Mouse (Mus musculus) embryonic facial prominence, embryonic 12.5 days (tissue): ENCODE measurements at regions not wholly inside any gene's neighbourhood (a gene's known extent, or its start where the extent isn't known, plus 50 kb on each side); places are given as distances from the start of the nearest gene placed in this dataset.

Experiments
- ATAC-seq: fragments of 200-750 bp; cut with Nextera tagmentation; 2 replicates; pipeline ENCODE4 v1.8.0; 2017; ENCODE audit not compliant: insufficient number of reproducible peaks, insufficient read depth, low FRiP score, low TSS enrichment
- H3K27ac ChIP-seq: fragments of 300-500 bp; sonication (generic); 2 replicates; pipeline ENCODE4 v1.5.1; 2016; ENCODE audit warnings: mild to moderate bottlenecking
- H3K27me3 ChIP-seq: fragments of 300-500 bp; sonication (generic); 2 replicates; pipeline ENCODE4 v1.6.1; 2016; ENCODE audit warnings: mild to moderate bottlenecking, moderate library complexity
- H3K36me3 ChIP-seq: fragments of 300-500 bp; sonication (generic); 2 replicates; pipeline ENCODE4 v1.6.1; 2016; ENCODE audit warnings: mild to moderate bottlenecking
- H3K4me1 ChIP-seq: fragments of 300-500 bp; sonication (generic); 2 replicates; pipeline ENCODE4 v1.6.1; 2016
- H3K4me2 ChIP-seq: fragments of 300-500 bp; sonication (generic); replicated peaks from 2 replicates; pipeline ENCODE4 v1.6.1; 2016; ENCODE audit warnings: mild to moderate bottlenecking, moderate library complexity
- H3K4me3 ChIP-seq: fragments of 300-500 bp; sonication (generic); 2 replicates; pipeline ENCODE4 v1.5.1; 2016; ENCODE audit warnings: mild to moderate bottlenecking
- H3K9ac ChIP-seq: fragments of 300-500 bp; sonication (generic); 2 replicates; pipeline ENCODE4 v1.6.1; 2016; ENCODE audit warnings: mild to moderate bottlenecking, moderate library complexity
- H3K9me3 ChIP-seq: fragments of 300-500 bp; sonication (generic); 2 replicates; pipeline ENCODE4 v1.6.1; 2016; ENCODE audit warnings: mild to moderate bottlenecking, moderate library complexity
- WGBS: fragments of 180-500 bp; shearing (Covaris S2); methylation state at CpG from one replicate; pipeline ENCODE4 v1.1.7; 2016; 5-methylcytosine and 5-hydroxymethylcytosine counted together

DNA sequence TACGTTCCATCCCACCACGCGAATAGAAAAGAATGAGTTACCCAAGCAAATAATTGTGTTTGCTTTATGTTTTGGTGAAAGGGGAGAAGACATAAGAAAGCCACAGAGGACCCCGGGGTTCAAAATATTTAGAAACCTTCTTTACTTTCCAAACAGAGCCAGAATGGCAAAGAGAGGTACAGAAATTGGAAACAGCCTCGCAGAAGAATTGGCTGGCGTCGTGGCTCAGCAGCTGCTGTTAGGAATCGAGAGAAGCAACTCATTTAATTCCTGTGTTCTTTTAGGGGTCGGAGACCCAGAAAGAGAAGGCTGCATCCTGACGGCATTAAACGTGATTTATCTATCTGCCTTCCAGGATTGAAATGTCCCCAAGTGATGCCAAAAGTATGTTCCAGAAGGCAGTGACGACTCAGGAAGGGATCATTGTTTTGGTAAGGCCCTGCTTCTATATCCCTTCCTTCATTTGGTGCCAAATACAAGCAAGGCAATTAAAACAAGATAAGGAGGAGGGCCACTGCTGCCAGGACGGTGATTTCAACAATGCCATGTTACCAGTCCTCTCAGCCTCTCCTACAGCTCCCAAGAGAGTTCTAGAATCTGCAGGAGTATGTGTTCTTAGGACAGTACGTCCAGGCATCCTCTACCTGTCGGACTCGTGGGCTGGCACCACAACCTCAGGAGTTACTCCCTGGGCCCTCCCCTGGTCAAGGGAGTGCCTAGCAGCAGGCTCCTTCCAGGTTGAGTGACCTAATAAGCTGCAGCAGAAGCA is 334.8 kb downstream of the Efnb2 start:
- Histone ChIP-seq H3K9me3 (no peaks in the 10 kb centered on the region), H3K4me2 (no peak overlapping the region), H3K27me3 (no peaks in the 10 kb centered on the region), H3K9ac (no peak overlapping the region), H3K4me1 (peaks cover 16% of the 10 kb centered on the region; the same call in 1 of the 2 replicates), H3K36me3 (no peaks in the 10 kb centered on the region), H3K27ac (no peak overlapping the region), H3K4me3 (no peak overlapping the region)
- no peak for ATAC-seq
- WGBS = 47% methylated on average over 16 of the region's 16 CpGs

DNA sequence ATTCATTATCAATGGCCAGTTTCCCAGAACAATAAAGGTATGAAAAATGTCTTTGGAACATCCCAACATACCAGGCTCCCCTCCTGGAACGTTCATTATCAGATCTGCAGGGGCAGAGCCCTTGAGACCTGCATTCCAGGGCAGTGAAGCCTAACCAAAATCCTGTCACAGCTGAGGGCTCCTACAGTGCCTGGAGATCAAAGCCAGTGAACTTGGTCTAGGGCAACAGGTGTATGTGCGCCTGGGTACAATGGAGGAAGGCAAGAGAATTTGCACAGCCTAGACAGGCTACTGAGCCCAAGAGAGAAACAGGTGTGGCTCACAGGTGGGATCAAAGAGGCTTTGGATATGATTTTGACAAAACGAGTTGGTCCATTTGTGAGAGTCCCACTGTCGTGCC is 335.6 kb downstream of the Efnb2 start:
- H3K27me3 ChIP-seq = no peaks in the 10 kb centered on the region
- peaks cover 16% of the 10 kb centered on the region; the same call in 1 of the 2 replicates for H3K4me1 ChIP-seq
- H3K27ac ChIP-seq = no peak overlapping the region
- no peak overlapping the region for H3K4me3 ChIP-seq
- no peak for ATAC-seq
- H3K9ac ChIP-seq = no peak overlapping the region
- WGBS = 64% methylated on average over 4 of the region's 4 CpGs
- H3K36me3 ChIP-seq = no peaks in the 10 kb centered on the region
- no peak overlapping the region for H3K4me2 ChIP-seq
- H3K9me3 ChIP-seq = no peaks in the 10 kb centered on the region

DNA sequence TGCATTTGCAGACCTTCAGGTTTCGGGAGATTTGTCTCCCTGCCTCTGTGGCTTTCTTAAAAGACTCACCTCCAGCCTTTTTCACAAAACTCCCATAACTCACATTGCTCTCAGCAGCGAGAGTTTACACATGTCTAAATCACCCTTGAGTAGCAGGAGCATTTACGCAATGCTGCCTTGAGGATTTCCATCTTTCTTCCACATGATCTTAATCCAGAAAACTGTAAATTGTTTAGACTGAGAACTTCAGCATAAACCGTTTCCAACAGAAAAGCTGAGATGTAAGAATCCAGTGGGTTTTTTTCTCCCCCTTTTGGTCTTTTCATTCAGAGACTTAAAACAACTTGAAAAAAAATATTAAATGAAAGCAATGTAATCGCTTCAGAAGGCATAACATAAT is 336.5 kb downstream of the Efnb2 start:
- no peaks in the 10 kb centered on the region for H3K9me3 ChIP-seq
- H3K9ac ChIP-seq = no peak overlapping the region
- H3K36me3 ChIP-seq = no peaks in the 10 kb centered on the region
- no peak overlapping the region for H3K4me2 ChIP-seq
- 0 out of 2 replicates have a peak overlapping the region, but pooled peaks have one; percentile 41 for H3K27ac ChIP-seq
- H3K27me3 ChIP-seq = no peaks in the 10 kb centered on the region
- ATAC-seq = no peak
- WGBS = 44% methylated on average over 5 of the region's 5 CpGs
- peaks cover 16% of the 10 kb centered on the region; the same call in 1 of the 2 replicates for H3K4me1 ChIP-seq
- no peak overlapping the region for H3K4me3 ChIP-seq

DNA sequence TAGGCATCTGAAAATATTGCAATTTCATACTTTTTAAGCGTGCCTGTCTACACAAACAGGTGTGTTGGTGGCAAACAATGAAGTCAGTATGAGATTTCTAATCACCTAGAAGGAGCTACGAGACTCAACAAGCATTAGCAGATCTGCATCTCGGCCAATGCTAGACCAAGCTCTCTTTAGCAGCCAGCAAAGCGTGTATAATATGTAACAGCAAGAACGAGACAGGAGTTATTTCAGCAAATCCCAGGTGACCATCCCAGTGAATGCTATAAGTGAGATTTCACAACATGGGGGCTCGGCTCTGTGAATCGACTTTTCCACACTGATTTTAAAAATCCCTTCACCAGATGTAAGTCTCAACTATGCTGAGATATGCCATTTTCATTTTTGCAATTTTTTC is 352.8 kb downstream of the Efnb2 start:
- Histone ChIP-seq H3K27ac (no peak overlapping the region), H3K4me2 (no peak overlapping the region), H3K4me1 (peaks cover 4% of the 10 kb centered on the region; the same call in 1 of the 2 replicates), H3K9me3 (no peaks in the 10 kb centered on the region), H3K4me3 (no peak overlapping the region), H3K27me3 (no peaks in the 10 kb centered on the region), H3K36me3 (no peaks in the 10 kb centered on the region), H3K9ac (no peak overlapping the region)
- no peak for ATAC-seq
- 47% methylated on average over 7 of the region's 7 CpGs for WGBS

DNA sequence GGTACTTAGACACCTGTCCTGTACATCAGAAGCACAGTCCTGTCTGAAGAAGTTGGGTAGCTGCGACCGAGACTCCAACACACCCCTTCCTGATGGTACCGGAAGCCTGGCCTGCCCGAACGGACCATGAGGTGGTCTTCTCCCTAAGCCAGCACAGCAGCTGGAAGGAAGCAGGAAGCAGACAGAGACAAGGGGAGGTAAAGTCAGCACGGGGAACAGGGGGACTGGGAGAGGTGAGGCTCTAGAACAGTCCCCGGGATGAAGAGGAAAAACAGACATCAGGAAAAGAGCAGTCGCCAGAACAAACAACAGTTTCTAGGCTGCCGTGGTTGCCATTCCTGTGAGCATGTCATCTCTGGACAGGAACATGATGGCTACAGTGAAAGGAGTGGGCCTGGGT is 353.6 kb downstream of the Efnb2 start:
- Histone ChIP-seq H3K9me3 (no peaks in the 10 kb centered on the region), H3K27ac (no peak overlapping the region), H3K36me3 (no peaks in the 10 kb centered on the region), H3K4me3 (no peak overlapping the region), H3K27me3 (no peaks in the 10 kb centered on the region), H3K4me2 (no peak overlapping the region), H3K4me1 (peaks cover 4% of the 10 kb centered on the region; the same call in 1 of the 2 replicates), H3K9ac (no peak overlapping the region)
- no peak for ATAC-seq
- WGBS = 74% methylated on average over 9 of the region's 9 CpGs

DNA sequence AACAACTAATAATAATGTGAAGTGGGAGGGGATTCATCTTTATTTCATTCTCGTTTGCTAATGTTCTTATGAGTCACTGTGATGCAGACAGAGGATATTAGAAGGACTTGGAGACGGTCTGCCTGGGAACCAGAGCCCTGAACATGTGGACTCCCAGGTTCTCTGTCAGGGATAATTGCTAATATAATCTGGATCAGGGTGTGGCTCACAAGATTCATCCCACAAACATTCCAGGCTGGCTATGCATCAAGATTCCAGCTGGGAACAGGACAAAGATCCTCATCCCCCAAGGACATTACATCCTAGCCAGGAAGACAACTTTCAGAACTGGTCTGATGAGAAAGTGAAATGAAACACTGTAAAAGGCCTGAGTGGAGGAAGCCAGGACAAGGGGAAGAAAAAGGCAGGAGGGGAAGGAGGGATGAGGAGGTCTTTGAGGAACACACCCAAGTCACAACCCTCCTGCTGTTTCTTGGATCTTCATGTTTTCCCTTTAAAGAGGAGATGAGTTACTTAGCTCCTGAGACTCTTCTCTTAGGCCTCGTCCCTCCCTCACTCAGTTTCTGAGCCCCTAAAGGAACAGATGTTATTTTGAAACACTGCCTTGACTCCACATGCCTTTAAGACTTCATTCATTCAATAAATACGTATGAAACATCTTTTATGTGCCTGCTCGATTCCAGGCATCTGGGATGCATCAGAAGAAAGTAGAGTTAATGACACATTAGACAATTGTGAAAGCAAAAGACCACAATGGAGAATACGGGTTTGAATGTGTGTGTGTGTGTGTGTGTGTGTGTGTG is 360.9 kb downstream of the Efnb2 start:
- Histone ChIP-seq H3K9me3 (no peaks in the 10 kb centered on the region), H3K36me3 (no peaks in the 10 kb centered on the region), H3K4me3 (no peak overlapping the region), H3K27me3 (0 out of 2 replicates have a peak, but pooled peaks cover 2% of the 10 kb centered on the region), H3K27ac (no peak overlapping the region), H3K4me1 (no peaks in the 10 kb centered on the region), H3K9ac (no peak overlapping the region), H3K4me2 (no peak overlapping the region)
- 60% methylated on average over 6 of the region's 6 CpGs for WGBS
- no peak for ATAC-seq

DNA sequence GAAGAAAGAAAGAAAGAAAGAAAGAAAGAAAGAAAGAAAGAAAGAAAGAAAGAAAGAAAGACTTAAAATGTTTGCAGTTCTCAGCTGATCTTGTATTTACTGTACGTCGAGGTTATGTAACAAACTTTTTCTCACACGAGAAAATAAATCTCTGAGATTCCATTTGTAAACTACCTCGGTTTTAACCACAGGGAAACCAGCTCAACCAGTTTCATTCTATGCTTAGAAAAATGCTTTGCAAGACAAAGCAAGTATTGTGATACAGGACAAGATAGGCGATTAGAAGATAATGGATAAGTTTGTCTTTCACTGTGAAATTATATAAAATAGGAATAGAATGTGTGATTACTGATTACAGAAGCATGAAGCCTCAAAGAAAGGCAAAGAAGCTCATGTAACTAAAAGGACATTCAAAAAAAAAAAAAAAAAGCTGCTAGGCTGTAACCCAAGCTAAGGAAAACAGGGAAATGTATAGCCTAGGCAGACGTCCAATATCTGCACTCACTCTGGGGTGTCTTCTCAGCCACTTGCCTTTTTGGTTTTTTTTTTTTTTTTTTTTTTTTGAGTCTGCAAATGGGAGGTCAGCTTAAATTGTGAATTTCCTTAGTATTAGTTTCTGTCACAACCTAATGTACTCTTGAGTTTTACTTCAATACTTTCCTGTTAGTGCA is 368.3 kb downstream of the Efnb2 start:
- Histone ChIP-seq H3K9ac (no peak overlapping the region), H3K27me3 (0 out of 2 replicates have a peak, but pooled peaks cover 3% of the 10 kb centered on the region), H3K36me3 (no peaks in the 10 kb centered on the region), H3K4me1 (no peaks in the 10 kb centered on the region), H3K4me2 (no peak overlapping the region), H3K9me3 (no peaks in the 10 kb centered on the region), H3K4me3 (no peak overlapping the region), H3K27ac (no peak overlapping the region)
- WGBS = 52% methylated on average over 6 of the region's 6 CpGs
- no peak for ATAC-seq

DNA sequence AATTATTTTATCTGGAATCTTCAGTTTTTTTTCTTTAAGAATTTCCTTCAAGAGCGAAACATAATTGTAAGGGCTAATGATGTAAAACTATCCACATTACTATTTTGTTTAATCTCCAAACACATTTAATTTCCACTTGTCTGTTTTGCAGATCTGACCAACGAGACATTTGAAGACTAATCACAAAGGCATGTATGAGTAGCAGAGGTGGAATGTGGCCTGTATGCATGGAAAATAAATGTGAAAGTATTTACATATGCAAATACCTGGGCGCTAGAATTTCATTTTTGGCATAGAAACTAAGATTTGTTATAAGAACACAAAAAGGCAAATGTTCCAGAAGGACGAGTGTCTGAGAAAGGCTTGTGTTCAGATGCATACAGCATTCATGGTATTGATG is 375.2 kb downstream of the Efnb2 start:
- 66% methylated on average over 4 of the region's 4 CpGs for WGBS
- H3K4me3 ChIP-seq = no peak overlapping the region

DNA sequence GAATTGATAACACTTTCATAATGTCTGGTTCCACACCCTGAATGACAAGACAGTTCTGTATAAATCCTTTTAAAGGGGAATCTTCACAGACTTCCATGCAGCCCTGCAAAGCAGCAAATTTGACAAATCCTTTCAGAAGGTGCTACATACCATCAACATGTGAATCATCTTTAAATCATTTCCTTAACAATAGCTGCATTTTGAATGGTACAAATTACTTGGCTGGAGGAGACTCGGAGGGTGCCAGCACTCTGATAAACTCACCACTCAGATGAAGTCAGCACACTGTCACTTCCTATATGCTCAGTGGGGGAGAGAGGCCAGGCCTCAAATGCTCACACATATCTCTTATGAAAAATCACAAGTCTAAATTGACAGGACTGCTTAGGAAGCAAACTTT is 386.1 kb downstream of the Efnb2 start:
- no peaks in the 10 kb centered on the region for H3K36me3 ChIP-seq
- H3K4me2 ChIP-seq = no peak overlapping the region
- no peaks in the 10 kb centered on the region for H3K9me3 ChIP-seq
- no peak overlapping the region for H3K27ac ChIP-seq
- H3K4me3 ChIP-seq = no peak overlapping the region
- H3K9ac ChIP-seq = no peak overlapping the region
- ATAC-seq = no peak
- H3K4me1 ChIP-seq = no peaks in the 10 kb centered on the region
- WGBS = 68% methylated on average over 1 of the region's 1 CpGs
- H3K27me3 ChIP-seq = no peaks in the 10 kb centered on the region

More for the DNA sequence above, 375.2 kb downstream of the Efnb2 start:
- no peak for ATAC-seq
- H3K27ac ChIP-seq = no peak overlapping the region
- H3K9me3 ChIP-seq = no peaks in the 10 kb centered on the region
- H3K4me1 ChIP-seq = no peaks in the 10 kb centered on the region
- H3K27me3 ChIP-seq = no peaks in the 10 kb centered on the region
- H3K4me2 ChIP-seq = no peak overlapping the region
- no peak overlapping the region for H3K9ac ChIP-seq
- no peaks in the 10 kb centered on the region for H3K36me3 ChIP-seq

DNA sequence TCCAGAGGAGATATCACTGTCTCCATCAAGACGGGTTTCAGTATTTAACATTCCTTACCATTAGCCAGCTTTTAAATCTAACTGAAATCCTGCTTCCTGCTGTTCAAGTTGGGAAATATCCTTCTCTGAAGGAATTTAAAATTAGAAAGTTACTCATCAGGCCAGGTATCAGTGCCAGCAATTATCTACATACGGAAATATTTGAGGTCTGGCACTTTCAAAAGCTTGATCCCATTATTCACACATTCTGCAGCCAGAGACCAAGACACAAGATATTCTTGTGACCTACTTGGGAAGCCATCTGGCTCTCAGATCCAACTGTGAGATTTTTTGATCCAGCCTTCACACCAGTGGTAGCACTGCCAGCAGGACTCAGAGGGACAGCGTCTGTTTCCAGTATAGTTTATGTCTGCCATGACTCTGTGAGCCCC is 386.8 kb downstream of the Efnb2 start:
- no peaks in the 10 kb centered on the region for H3K27me3 ChIP-seq
- no peak overlapping the region for H3K4me3 ChIP-seq
- H3K27ac ChIP-seq = no peak overlapping the region
- no peaks in the 10 kb centered on the region for H3K36me3 ChIP-seq
- no peaks in the 10 kb centered on the region for H3K4me1 ChIP-seq
- H3K9me3 ChIP-seq = no peaks in the 10 kb centered on the region
- H3K4me2 ChIP-seq = no peak overlapping the region
- 66% methylated on average over 3 of the region's 3 CpGs for WGBS
- ATAC-seq = no peak
- H3K9ac ChIP-seq = no peak overlapping the region

DNA sequence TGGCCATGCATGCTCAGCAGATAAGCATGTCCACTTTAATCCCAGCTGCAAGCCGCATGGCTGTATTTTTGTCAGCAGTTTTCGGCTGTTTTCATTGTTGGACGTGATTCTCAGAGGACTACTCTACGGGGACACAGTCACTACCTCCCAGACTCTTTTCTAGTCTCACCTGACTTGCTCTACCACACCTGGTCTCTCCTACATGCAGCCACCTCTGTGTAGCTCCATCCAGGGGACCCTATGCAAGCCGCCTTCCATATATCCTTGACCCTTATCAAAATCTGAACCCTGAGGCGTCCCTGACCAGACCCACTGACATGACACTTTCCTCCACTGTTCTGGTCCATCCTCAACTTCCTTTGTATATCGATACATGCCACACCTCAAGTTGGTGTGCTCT is 402.2 kb downstream of the Efnb2 start:
- H3K36me3 ChIP-seq = no peaks in the 10 kb centered on the region
- WGBS = 67% methylated on average over 7 of the region's 7 CpGs
- no peaks in the 10 kb centered on the region for H3K27me3 ChIP-seq
- 0 out of 2 replicates have a peak, but pooled peaks have one; percentile 22 for ATAC-seq
- no peaks in the 10 kb centered on the region for H3K9me3 ChIP-seq
- H3K27ac ChIP-seq = no peak overlapping the region
- no peak overlapping the region for H3K9ac ChIP-seq
- no peak overlapping the region for H3K4me2 ChIP-seq
- H3K4me3 ChIP-seq = no peak overlapping the region
- peaks cover 11% of the 10 kb centered on the region for H3K4me1 ChIP-seq
